Mouse (Mus musculus): Measurements from ENCODE around the gene Gpr141. TPM values are rescaled to one million over a fixed set of nuclear protein-coding genes. Genes with fewer than 3 reads are reported as not detected.
"Not testable (repeated sequence)": the region's sequence is repeated elsewhere in the genome, so short reads cannot be mapped to it uniquely, and the experiment has no call there.

Gpr141 gene
- 2.8 and 2.9 TPM in 2 replicates for total RNA-seq (2017)

GRCm38 (mm10) chr13:19824071-19824470 is at the start of gene Gpr141:
Gene Gpr141 (minus strand): TSS chr13:19824257.
- ATAC-seq (replicated peaks; ENCODE audit: low read depth, poor library complexity, severe bottlenecking): peak; percentile 70

GRCm38 (mm10) chr13:19864241-19864640 is 40.2 kb upstream of the Gpr141 start:
- no peak for ATAC-seq (replicated peaks; ENCODE audit: low read depth, poor library complexity, severe bottlenecking)

DNA sequence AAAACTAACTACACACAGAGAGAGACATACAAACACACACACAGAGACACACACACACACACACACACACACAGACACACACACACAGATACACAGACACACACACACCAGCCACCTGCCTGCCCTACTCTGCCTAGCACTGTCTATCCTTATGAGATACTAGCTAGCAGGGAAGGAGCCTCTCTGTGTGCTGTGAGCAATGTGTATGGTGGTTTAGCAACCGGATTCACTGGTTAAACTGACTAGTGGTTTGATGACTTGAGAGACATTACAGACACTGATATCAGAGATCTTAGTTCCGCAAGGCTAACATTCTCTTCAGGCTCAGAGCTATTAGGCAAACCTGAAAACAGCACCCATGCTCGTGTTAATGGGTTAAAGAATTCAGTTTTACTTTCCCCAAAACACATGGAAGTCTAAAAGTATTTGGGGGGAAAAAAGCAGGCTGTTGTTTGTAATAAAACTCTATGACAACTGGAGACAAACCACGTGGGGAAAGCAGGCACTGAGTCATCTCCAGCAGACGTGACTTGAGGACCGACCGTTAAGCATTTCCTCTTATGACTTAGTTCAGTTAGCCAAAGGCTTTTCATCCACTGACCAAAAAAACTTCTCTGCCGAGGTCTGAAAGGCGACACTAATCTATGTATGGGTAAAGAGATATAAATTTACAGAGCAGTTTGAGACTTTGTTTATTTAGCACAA is 30.7 kb upstream of the Gpr141 start:
- peak; percentile 91 for ATAC-seq (replicated peaks; ENCODE audit: low read depth, poor library complexity, severe bottlenecking)

DNA sequence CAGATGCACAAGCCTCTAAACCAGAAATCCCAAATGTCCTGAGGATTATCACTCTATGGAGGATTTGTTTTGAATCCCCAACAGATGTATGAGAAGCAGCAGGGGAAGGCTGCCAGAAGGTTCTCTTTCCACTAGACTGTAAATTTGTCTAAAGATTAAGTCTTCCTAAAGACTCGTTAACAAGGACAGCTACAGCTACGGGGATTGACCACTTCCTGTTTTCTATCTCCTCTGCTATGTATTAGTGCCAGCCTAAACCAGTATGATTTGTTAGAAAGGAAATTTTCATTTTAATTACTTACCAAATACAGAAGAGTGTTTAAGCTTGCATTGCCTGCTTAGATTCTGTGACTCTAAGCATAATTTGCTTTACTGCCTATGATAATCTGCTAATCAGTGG is 30.0 kb upstream of the Gpr141 start:
- peak; percentile 67 for ATAC-seq (replicated peaks; ENCODE audit: low read depth, poor library complexity, severe bottlenecking)

DNA sequence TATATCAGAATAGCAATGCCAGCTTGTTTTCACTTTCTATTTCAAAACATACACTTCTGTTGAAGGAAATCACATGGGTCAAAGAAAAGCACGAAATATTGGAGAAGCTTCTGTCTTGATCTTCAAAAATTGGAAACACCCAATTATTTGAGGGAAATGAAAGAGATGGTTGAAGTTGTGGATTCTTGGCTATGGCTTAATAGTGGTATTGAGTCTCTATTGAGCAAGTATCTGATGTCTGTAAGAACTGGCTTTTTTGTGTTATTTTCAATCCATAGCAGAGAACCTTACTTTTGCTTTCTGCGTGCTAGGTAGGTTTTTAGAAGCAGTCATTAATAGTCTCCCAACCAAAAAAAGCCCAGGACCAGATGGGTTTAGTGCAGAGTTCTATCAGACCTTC is 19.4 kb upstream of the Gpr141 start:
- ATAC-seq (replicated peaks; ENCODE audit: low read depth, poor library complexity, severe bottlenecking): no peak

DNA sequence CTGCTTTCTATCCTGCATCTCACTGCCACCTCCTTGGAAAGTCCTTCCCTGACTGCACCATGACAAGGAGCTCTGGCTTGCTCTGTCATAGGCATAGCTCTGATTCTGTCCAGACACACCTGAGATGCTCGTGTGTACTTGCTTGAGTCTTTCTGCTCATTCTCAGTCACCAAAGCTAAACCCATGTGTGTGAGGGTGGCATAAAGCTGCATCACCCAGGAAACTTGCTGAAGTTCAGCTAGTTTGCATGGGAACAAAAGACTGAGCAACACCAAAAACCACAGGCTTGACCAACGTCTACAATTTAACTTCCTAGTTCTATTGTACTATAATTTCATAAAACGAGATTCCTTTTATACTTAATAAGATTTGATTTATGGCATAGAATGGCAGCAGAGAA is 18.6 kb upstream of the Gpr141 start:
- peak; percentile 36; the same call in 1 of the 2 replicates for ATAC-seq (replicated peaks; ENCODE audit: low read depth, poor library complexity, severe bottlenecking)

DNA sequence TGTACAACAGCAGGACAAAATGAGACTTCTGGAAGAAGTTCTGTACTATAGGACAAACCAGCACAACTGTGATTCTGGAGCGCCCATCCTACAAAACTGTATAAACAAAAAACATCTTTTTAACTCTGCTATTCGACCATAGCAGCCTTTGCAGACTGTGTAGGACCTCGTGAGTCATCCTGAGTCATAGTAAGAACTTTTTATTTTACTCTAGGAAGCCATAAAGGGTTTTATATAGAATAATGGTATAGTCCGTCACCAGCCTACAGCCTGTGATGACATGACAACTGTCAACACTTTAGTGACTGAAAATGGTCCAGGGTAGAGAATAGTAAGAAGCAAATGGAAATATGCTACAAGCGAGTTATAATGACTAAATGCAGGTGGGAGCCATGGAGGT is 17.6 kb upstream of the Gpr141 start:
- ATAC-seq (replicated peaks; ENCODE audit: low read depth, poor library complexity, severe bottlenecking): no peak

DNA sequence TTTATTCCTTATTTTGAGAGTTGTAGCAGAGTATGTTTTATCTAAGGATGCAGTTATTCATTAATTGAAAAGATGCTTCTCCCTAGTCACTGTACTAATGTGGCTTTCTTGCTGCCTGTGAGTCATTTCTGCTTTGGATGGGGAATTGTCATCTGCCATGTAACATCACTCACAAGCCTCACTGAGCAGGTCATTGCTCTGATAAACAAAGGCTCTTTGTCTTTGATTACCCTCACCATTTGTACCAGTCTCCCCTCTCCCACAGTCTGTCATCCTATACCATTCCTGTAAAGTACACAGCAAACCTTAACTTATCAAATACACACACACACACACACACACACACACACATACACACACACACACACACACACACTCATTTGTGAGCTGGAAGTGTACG is 16.1 kb upstream of the Gpr141 start:
- no peak for ATAC-seq (replicated peaks; ENCODE audit: low read depth, poor library complexity, severe bottlenecking)

DNA sequence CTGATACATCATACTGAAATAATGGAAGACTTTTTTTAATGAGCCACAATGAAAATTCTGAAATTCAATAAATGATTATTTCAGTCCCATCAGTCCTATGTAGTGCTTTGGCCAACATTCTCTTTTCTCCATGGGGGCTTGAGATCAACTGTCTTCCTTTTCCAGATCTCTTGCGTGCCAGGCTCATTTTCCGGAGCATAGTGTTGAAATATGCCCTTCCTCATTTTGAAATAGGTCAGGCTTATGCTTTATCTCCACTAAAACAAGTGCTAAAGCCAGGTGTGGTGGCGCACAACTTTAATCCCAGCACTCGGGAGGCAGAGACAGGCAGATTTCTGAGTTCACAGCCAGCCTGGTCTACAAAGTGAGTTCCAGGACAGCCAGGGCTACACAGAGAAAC is 6.5 kb upstream of the Gpr141 start:
- no peak for ATAC-seq (replicated peaks; ENCODE audit: low read depth, poor library complexity, severe bottlenecking)

DNA sequence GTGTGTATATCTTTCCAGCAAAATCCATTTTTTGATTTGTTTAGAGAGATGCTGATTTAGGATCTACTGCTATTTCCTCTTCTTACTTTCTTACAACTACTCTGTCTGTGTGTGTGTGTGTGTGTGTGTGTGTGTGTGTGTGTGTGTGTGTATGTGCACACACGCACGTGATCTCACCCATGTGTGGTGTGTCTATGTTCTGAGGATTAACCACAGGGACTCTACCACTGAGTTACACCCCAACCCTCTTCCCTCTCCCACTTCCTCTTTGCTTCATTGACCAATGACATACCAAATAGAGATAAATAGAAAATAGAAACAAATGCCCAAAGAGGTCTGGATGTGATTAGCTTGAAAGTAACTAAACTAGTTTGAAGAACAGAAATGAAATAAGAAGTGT is 4.0 kb upstream of the Gpr141 start:
- peak; percentile 97 for ATAC-seq (replicated peaks; ENCODE audit: low read depth, poor library complexity, severe bottlenecking)

DNA sequence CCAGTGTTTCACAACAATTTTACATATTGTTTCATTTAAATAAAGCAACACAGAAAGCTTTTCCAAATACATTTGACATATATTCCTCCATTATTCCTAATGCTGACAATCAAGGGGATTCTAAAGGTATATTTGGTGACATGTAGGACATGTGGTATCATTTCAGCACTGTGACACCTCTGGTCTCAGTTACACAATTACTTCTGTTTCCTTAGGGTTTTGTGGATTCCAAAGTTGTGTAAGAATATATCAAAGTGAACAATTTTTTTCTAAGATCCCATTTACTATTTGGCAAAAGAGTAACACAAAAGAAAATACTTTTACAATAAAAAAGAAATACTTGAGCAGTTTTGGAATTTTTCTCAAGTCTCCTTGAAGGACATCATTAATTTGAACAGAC is 2.4 kb downstream of the Gpr141 start:
- no peak for ATAC-seq (replicated peaks; ENCODE audit: low read depth, poor library complexity, severe bottlenecking)

DNA sequence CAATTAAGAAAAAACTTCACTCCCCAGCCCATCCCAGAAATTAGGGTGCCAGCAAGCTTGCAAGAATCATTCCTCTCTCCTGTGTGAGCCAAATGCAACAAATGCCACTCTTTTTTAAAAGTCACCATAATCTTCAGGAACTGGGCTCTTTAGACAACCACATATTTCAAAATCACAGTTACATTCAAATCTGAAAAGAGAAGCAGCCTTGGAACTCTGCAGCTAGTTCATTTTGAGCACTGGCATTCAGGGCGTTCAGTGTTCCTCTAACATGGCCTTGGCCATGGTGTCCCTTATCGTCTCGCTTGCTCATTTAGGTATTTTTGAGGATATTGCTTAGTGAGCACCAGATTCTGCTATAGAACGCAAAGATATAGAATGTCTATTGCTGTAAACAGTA is 4.1 kb downstream of the Gpr141 start:
- ATAC-seq (replicated peaks; ENCODE audit: low read depth, poor library complexity, severe bottlenecking): no peak

- no peak for ATAC-seq (replicated peaks; ENCODE audit: low read depth, poor library complexity, severe bottlenecking)
Observed at GRCm38 (mm10) chr13:19819243-19819642, 4.8 kb downstream of the Gpr141 start.

GRCm38 (mm10) chr13:19794942-19795341 is 29.1 kb downstream of the Gpr141 start:
- no peak for ATAC-seq (replicated peaks; ENCODE audit: low read depth, poor library complexity, severe bottlenecking)

- peak; percentile 72 for ATAC-seq (replicated peaks; ENCODE audit: low read depth, poor library complexity, severe bottlenecking)
Observed at GRCm38 (mm10) chr13:19794486-19794885, 29.6 kb downstream of the Gpr141 start.

GRCm38 (mm10) chr13:19793761-19794160 is 30.3 kb downstream of the Gpr141 start:
- ATAC-seq (replicated peaks; ENCODE audit: low read depth, poor library complexity, severe bottlenecking): no peak

DNA sequence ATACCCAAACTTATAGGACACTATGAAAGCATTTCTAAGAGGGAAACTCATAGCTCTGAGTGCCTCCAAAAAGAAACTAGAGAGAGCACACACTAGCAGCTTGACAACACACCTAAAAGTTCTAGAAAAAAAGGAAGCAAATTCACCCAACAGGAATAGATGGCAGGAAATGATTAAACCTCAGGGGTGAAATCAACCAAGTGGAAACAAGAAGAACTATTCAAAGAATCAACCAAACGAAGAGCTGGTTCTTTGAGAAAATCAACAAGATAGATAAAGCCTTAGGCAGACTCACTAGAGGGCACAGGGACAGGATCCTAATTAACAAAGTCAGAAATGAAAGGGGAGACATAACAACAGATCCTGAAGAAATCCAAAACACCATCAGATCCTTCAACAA is 36.1 kb downstream of the Gpr141 start:
- ATAC-seq (replicated peaks; ENCODE audit: low read depth, poor library complexity, severe bottlenecking): not testable (repeated sequence)

- no peak for ATAC-seq (replicated peaks; ENCODE audit: low read depth, poor library complexity, severe bottlenecking)
Observed at GRCm38 (mm10) chr13:19770163-19770562, 53.9 kb downstream of the Gpr141 start.

GRCm38 (mm10) chr13:19767202-19767601 is 56.9 kb downstream of the Gpr141 start:
- 0 out of 2 replicates have a peak, but pooled peaks have one; percentile 39 for ATAC-seq (replicated peaks; ENCODE audit: low read depth, poor library complexity, severe bottlenecking)

DNA sequence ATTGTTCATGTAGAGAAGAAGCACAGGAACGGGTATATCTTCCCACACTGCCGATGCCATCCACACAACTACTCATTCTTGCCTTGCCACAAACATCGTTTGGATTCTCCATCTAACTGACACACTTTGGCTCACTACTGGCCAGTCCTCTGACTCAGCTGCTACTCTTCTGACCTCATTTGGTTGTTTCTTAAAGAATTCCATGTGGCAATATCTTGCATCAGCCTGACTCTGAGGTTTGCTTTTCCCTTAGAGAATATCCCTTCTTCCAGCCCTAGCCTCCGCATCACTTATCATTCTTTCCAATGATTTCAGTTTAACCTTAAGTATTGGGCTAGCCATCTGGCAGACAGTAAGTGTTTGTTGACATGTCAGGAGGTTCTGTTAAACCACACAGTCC is 59.8 kb downstream of the Gpr141 start:
- ATAC-seq (replicated peaks; ENCODE audit: low read depth, poor library complexity, severe bottlenecking): no peak

DNA sequence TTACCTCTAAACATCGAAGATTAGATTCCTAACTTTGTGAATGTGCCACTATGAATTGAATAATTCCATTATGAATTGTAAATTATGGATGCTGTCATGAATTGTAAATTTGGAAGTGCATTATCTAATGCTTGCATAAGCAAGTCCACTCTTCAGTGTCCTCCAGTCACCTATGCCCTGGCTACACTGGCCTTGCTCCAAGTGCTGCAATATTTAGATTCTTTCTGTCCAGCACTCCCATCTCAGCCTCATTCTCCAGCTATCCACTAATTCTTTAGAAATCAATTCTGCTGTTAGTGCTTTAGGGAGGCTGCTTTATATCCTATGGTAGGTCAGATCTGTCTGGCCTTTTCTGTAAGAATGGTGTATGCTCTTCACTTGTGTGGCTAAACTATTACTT is 60.8 kb downstream of the Gpr141 start:
- no peak for ATAC-seq (replicated peaks; ENCODE audit: low read depth, poor library complexity, severe bottlenecking)

- peak; percentile 52; the same call in 1 of the 2 replicates for ATAC-seq (replicated peaks; ENCODE audit: low read depth, poor library complexity, severe bottlenecking)
Observed at GRCm38 (mm10) chr13:19745741-19746140, 78.3 kb downstream of the Gpr141 start.
